Mouse (Mus musculus): ENCODE data around the gene Srsf4. TPM values are rescaled to one million over a fixed set of nuclear protein-coding genes. Genes with fewer than 3 reads are reported as not detected.

The Srsf4 gene
- 35.3 and 43.4 TPM in 2 replicates for polyA plus RNA-seq (2012; rRNA removed)
- 45.3 and 55.7 TPM in 2 replicates for polyA plus RNA-seq (2014; fragmentation: Nextera tagmentation; extraction: Ambion mirVana)

GRCm38 (mm10) chr4:131873293-131874168, at the start of gene Srsf4:
TSS of gene Srsf4 (plus strand) at chr4:131873617.
- peak; percentile 92 for ATAC-seq (ENCODE audit: insufficient read depth)
- DNase-seq (ENCODE audit: low read depth in 3 of 3, low spot score in 3 of 3), result peak; percentile 89 to 92 (median 90)
- Histone ChIP-seq H3K27me3 (ENCODE audit: control insufficient read depth, insufficient read depth, low read length) (no peaks in the 10 kb centered on the region), H3K27ac (peak within 1 kb of the TSS; percentile 75), H3K36me3 (replicated peaks; ENCODE audit: control insufficient read depth, insufficient read depth, low read depth) (peaks cover 4% of the 10 kb centered on the region), H3K9me3 (ENCODE audit: control insufficient read depth, low read length) (no peaks in the 10 kb centered on the region), H3K4me2 (ENCODE audit: low read depth) (peak within 1 kb of the TSS; percentile 95), H3K9ac (replicated peaks) (peak within 1 kb of the TSS; percentile 99), H3K4me3 (ENCODE audit: insufficient read depth in 1 of 2, low read depth in 2 of 2, low read length in 2 of 2) (peak within 1 kb of the TSS; percentile 86 to 87), H3K4me1 (replicated peaks; ENCODE audit: control insufficient read depth in 2 of 2, insufficient read depth in 2 of 2, low read length in 1 of 2) (peaks cover 21 to 27% of the 10 kb centered on the region in 2 experiments)
- under 1% methylated on average over 84 of the region's 116 CpGs for WGBS (ENCODE audit: insufficient replicate concordance)
- TF ChIP-seq EP300 (IDR thresholded peaks at IDR 0.05; ENCODE audit: low read depth) (peak; percentile 54; the same call in 1 of the 2 replicates), CTCF (IDR thresholded peaks at IDR 0.05; ENCODE audit: low read depth) (no peak)

GRCm38 (mm10) chr4:131824939-131825338, 48.5 kb upstream of the Srsf4 start:
- WGBS (ENCODE audit: insufficient replicate concordance), result 58% methylated on average over 3 of the region's 3 CpGs
- Histone ChIP-seq H3K4me2 (ENCODE audit: low read depth) (no peak overlapping the region), H3K9me3 (ENCODE audit: control insufficient read depth, low read length) (no peaks in the 10 kb centered on the region), H3K36me3 (replicated peaks; ENCODE audit: control insufficient read depth, insufficient read depth, low read depth) (no peaks in the 10 kb centered on the region), H3K27ac (no peak overlapping the region), H3K9ac (replicated peaks) (no peak overlapping the region), H3K4me3 (ENCODE audit: insufficient read depth in 1 of 2, low read depth in 2 of 2, low read length in 2 of 2) (no peak overlapping the region), H3K4me1 (replicated peaks; ENCODE audit: control insufficient read depth in 2 of 2, insufficient read depth in 2 of 2, low read length in 1 of 2) (peaks cover 8 to 38% of the 10 kb centered on the region in 2 experiments), H3K27me3 (ENCODE audit: control insufficient read depth, insufficient read depth, low read length) (no peaks in the 10 kb centered on the region)
- DNase-seq (ENCODE audit: low read depth in 3 of 3, low spot score in 3 of 3), result no peak
- no peak for ATAC-seq (ENCODE audit: insufficient read depth)
- TF ChIP-seq EP300 (IDR thresholded peaks at IDR 0.05; ENCODE audit: low read depth) (no peak), CTCF (IDR thresholded peaks at IDR 0.05; ENCODE audit: low read depth) (no peak)

GRCm38 (mm10) chr4:131825830-131826229, 47.6 kb upstream of the Srsf4 start:
- H3K4me1 ChIP-seq (replicated peaks; ENCODE audit: control insufficient read depth in 2 of 2, insufficient read depth in 2 of 2, low read length in 1 of 2), result peaks cover 12 to 45% of the 10 kb centered on the region in 2 experiments
- DNase-seq (ENCODE audit: low read depth in 3 of 3, low spot score in 3 of 3) (no peak), ATAC-seq (ENCODE audit: insufficient read depth) (0 out of 2 replicates have a peak, but pooled peaks have one; percentile 16)
- H3K4me3 ChIP-seq (ENCODE audit: insufficient read depth in 1 of 2, low read depth in 2 of 2, low read length in 2 of 2), result no peak overlapping the region
- no peaks in the 10 kb centered on the region for H3K27me3 ChIP-seq (ENCODE audit: control insufficient read depth, insufficient read depth, low read length)
- no peak for TF ChIP-seq EP300 (IDR thresholded peaks at IDR 0.05; ENCODE audit: low read depth)
- peak; percentile 93 for TF ChIP-seq CTCF (IDR thresholded peaks at IDR 0.05; ENCODE audit: low read depth)
- H3K36me3 ChIP-seq (replicated peaks; ENCODE audit: control insufficient read depth, insufficient read depth, low read depth), result no peaks in the 10 kb centered on the region
- H3K9me3 ChIP-seq (ENCODE audit: control insufficient read depth, low read length), result no peaks in the 10 kb centered on the region
- no peak overlapping the region for H3K4me2 ChIP-seq (ENCODE audit: low read depth)
- 13% methylated on average over 8 of the region's 8 CpGs for WGBS (ENCODE audit: insufficient replicate concordance)
- H3K9ac ChIP-seq (replicated peaks), result no peak overlapping the region
- H3K27ac ChIP-seq, result no peak overlapping the region

- no peaks in the 10 kb centered on the region for H3K9me3 ChIP-seq (ENCODE audit: control insufficient read depth, low read length)
- no peak overlapping the region for H3K4me3 ChIP-seq (ENCODE audit: insufficient read depth in 1 of 2, low read depth in 2 of 2, low read length in 2 of 2)
- WGBS (ENCODE audit: insufficient replicate concordance), result 16% methylated on average over 6 of the region's 6 CpGs
- H3K36me3 ChIP-seq (replicated peaks; ENCODE audit: control insufficient read depth, insufficient read depth, low read depth), result no peaks in the 10 kb centered on the region
- H3K27ac ChIP-seq, result no peak overlapping the region
- H3K4me2 ChIP-seq (ENCODE audit: low read depth), result no peak overlapping the region
- peaks cover 12 to 46% of the 10 kb centered on the region in 2 experiments for H3K4me1 ChIP-seq (replicated peaks; ENCODE audit: control insufficient read depth in 2 of 2, insufficient read depth in 2 of 2, low read length in 1 of 2)
- TF ChIP-seq CTCF (IDR thresholded peaks at IDR 0.05; ENCODE audit: low read depth) (no peak), EP300 (IDR thresholded peaks at IDR 0.05; ENCODE audit: low read depth) (no peak)
- H3K9ac ChIP-seq (replicated peaks), result no peak overlapping the region
- DNase-seq (ENCODE audit: low read depth in 3 of 3, low spot score in 3 of 3), result no peak
- no peaks in the 10 kb centered on the region for H3K27me3 ChIP-seq (ENCODE audit: control insufficient read depth, insufficient read depth, low read length)
- ATAC-seq (ENCODE audit: insufficient read depth), result no peak
These were observed 46.5 kb upstream of the Srsf4 start for GRCm38 (mm10) chr4:131826905-131827304.

GRCm38 (mm10) chr4:131829123-131829522, 44.3 kb upstream of the Srsf4 start:
- Histone ChIP-seq H3K9me3 (ENCODE audit: control insufficient read depth, low read length) (no peaks in the 10 kb centered on the region), H3K36me3 (replicated peaks; ENCODE audit: control insufficient read depth, insufficient read depth, low read depth) (no peaks in the 10 kb centered on the region), H3K27me3 (ENCODE audit: control insufficient read depth, insufficient read depth, low read length) (no peaks in the 10 kb centered on the region), H3K4me3 (ENCODE audit: insufficient read depth in 1 of 2, low read depth in 2 of 2, low read length in 2 of 2) (no peak overlapping the region; a peak in 1 of 4 replicates), H3K4me1 (replicated peaks; ENCODE audit: control insufficient read depth in 2 of 2, insufficient read depth in 2 of 2, low read length in 1 of 2) (peaks cover 20 to 54% of the 10 kb centered on the region in 2 experiments), H3K4me2 (ENCODE audit: low read depth) (peak overlapping the region; percentile 50), H3K9ac (replicated peaks) (no peak overlapping the region), H3K27ac (peak overlapping the region; percentile 76)
- ATAC-seq (ENCODE audit: insufficient read depth), result peak; percentile 90
- no peak for TF ChIP-seq CTCF (IDR thresholded peaks at IDR 0.05; ENCODE audit: low read depth)
- peak; percentile 82 for TF ChIP-seq EP300 (IDR thresholded peaks at IDR 0.05; ENCODE audit: low read depth)
- WGBS (ENCODE audit: insufficient replicate concordance), result 15% methylated on average over 8 of the region's 8 CpGs
- DNase-seq (ENCODE audit: low read depth in 3 of 3, low spot score in 3 of 3), result peak in 2 of 3 experiments; percentile 62

Data from liver, embryonic 14.5 days (tissue).